Mouse (Mus musculus) olfactory bulb, adult 2 months (tissue): ENCODE data around the gene Acd. TPM values are rescaled to one million over a fixed set of nuclear protein-coding genes. Genes with fewer than 3 reads are reported as not detected.

Experiments
- H3K27ac ChIP-seq: fragments of 200-500 bp; 2 replicates; pipeline ENCODE4 v1.5.1; 2012; ENCODE audit warnings: low read depth, low read length; ENCODE audit not compliant: insufficient read depth
- H3K4me1 ChIP-seq: fragments of 200-500 bp; 2 replicates; pipeline ENCODE4 v1.6.1; 2012; ENCODE audit warnings: low read length; ENCODE audit not compliant: control insufficient read depth, insufficient read depth
- H3K4me3 ChIP-seq: fragments of 200-500 bp; 2 replicates; pipeline ENCODE4 v1.5.1; 2012; ENCODE audit warnings: mild to moderate bottlenecking, low read depth, low read length, moderate library complexity; ENCODE audit not compliant: insufficient read depth
- CTCF ChIP-seq: fragments of 200-500 bp; IDR thresholded peaks from 2 replicates; pipeline ENCODE4 v1.5.1; 2012; ENCODE audit warnings: low read depth, mild to moderate bottlenecking, low read length, moderate library complexity; ENCODE audit not compliant: insufficient read depth
- POLR2A ChIP-seq: fragments of 200-500 bp; IDR thresholded peaks from 2 replicates; pipeline ENCODE4 v1.6.1; 2012; ENCODE audit warnings: mild to moderate bottlenecking, low read depth, low read length, moderate library complexity; ENCODE audit not compliant: insufficient read depth
- WGBS: fragments of 180-500 bp; shearing (Covaris S2); methylation state at CpG from one replicate; pipeline ENCODE4 v1.1.7; 2018; 5-methylcytosine and 5-hydroxymethylcytosine counted together
- polyA plus RNA-seq: library from polyadenylated mRNA; stranded (reverse); fragments of >200 nt; gene quantifications from 2 replicates; pipeline ENCODE4 v1.2.4, GENCODE M21; 2012; ENCODE audit warnings: low replicate concordance; ENCODE audit not compliant: missing spikeins, insufficient read depth, insufficient read length

Gene Acd
- polyA plus RNA-seq, 1 experiment = not detected

DNA sequence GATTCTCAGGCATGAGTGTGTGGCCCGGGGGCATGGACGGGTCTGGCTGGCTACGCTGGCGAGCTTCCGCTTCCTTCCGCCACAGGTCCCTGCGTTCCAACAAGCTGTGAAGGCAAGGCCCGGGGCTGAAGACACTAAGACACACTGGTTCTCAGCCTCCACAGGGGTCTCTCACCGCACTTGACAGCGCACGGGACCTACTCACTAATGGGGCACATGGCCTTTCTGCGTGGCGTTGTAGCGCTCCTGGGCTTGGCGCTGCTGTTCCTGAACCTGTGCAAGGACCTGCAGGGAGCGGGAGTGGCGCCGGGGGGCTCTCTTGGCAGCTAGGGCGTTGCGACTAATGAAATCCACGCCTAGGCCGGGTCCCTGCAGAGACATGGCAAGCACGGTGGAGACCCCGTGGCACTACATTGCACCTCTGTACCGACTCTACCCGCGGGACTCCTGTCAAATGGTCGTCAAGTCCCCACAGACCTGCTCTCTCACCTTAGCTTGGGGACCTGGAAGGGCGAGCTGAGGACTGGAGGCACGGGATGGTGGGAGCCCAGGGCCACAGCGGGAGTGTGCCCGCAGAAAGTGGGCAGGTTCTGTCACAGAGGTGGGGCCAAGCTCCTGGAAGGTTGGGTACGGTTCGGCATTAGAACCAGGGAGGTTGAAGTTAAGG, 3.4 kb upstream of the Acd start:
- peaks cover 33% of the 10 kb centered on the region for H3K4me1 ChIP-seq
- no peak for TF ChIP-seq CTCF
- no peak for TF ChIP-seq POLR2A
- no peak overlapping the region for H3K27ac ChIP-seq
- 92% methylated on average over 34 of the region's 34 CpGs for WGBS
- no peak overlapping the region for H3K4me3 ChIP-seq

DNA sequence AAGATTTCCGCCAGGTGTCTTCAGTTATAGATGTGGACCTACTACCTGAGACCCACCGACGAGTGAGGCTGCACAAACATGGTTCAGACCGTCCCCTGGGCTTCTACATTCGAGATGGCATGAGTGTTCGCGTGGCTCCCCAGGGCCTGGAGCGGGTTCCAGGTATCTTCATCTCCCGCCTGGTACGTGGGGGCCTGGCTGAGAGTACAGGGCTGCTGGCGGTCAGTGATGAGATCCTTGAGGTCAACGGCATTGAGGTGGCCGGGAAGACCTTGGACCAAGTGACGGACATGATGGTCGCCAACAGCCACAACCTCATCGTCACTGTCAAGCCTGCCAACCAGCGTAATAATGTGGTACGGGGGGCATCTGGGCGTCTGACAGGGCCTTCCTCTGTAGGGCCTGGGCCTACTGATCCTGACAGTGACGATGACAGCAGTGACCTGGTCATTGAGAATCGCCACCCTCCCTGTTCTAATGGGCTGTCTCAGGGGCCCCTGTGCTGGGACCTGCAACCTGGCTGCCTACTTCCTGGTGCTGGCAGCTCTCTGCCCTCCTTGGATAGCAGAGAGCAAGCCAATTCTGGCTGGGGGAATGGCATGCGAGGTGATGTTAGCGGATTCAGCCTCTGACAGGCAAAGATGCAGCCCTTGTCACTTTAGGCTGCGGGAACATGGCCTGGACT, 2.0 kb upstream of the Acd start:
- TF ChIP-seq POLR2A (no peak), CTCF (no peak)
- H3K27ac ChIP-seq = no peak overlapping the region
- peak overlapping the region; percentile 92 for H3K4me3 ChIP-seq
- H3K4me1 ChIP-seq = peaks cover 29% of the 10 kb centered on the region
- WGBS = 93% methylated on average over 24 of the region's 24 CpGs

- Histone ChIP-seq H3K4me3 (peak overlapping the region; percentile 92), H3K27ac (peak overlapping the region; percentile 50), H3K4me1 (peaks cover 24% of the 10 kb centered on the region)
- TF ChIP-seq CTCF = no peak
- TF ChIP-seq POLR2A = no peak
- 27% methylated on average over 18 of the region's 18 CpGs for WGBS
These were observed 1.1 kb upstream of the Acd start for GRCm38 (mm10) chr8:105702001-105702401.

GRCm38 (mm10) chr8:105700566-105700965, 336 bp downstream of the Acd start:
- H3K4me1 ChIP-seq = peaks cover 25% of the 10 kb centered on the region
- TF ChIP-seq CTCF = no peak
- no peak for TF ChIP-seq POLR2A
- H3K27ac ChIP-seq = peak overlapping the region; percentile 99
- WGBS = under 1% methylated on average over 21 of the region's 21 CpGs
- peak overlapping the region; percentile 92 for H3K4me3 ChIP-seq

- Histone ChIP-seq H3K4me3 (no peak overlapping the region; the same call in 1 of the 2 replicates), H3K4me1 (peaks cover 34% of the 10 kb centered on the region), H3K27ac (no peak overlapping the region)
- TF ChIP-seq POLR2A (no peak), CTCF (no peak)
- WGBS = 80% methylated on average over 11 of the region's 11 CpGs
These were observed 1.2 kb downstream of the Acd start for GRCm38 (mm10) chr8:105699488-105700215.

GRCm38 (mm10) chr8:105698734-105699133, 2.2 kb downstream of the Acd start:
- Histone ChIP-seq H3K4me3 (no peak overlapping the region), H3K4me1 (peaks cover 39% of the 10 kb centered on the region), H3K27ac (no peak overlapping the region)
- 88% methylated on average over 5 of the region's 5 CpGs for WGBS
- TF ChIP-seq POLR2A (no peak), CTCF (no peak)

GRCm38 (mm10) chr8:105697196-105697780, 3.6 kb downstream of the Acd start:
- 92% methylated on average over 17 of the region's 17 CpGs for WGBS
- Histone ChIP-seq H3K27ac (no peak overlapping the region), H3K4me3 (no peak overlapping the region), H3K4me1 (peaks cover 30% of the 10 kb centered on the region)
- no peak for TF ChIP-seq CTCF
- no peak for TF ChIP-seq POLR2A

GRCm38 (mm10) chr8:105695080-105695780, 5.7 kb downstream of the Acd start:
- no peak overlapping the region for H3K27ac ChIP-seq
- TF ChIP-seq CTCF (no peak), POLR2A (no peak)
- WGBS = 76% methylated on average over 30 of the region's 30 CpGs
- H3K4me1 ChIP-seq = peaks cover 23% of the 10 kb centered on the region
- H3K4me3 ChIP-seq = peak overlapping the region; percentile 65
